Mouse (Mus musculus) embryo, embryonic 9.5 days (tissue): ENCODE results near the gene Slc7a7.
A peak's percentile ranks its signal among the peaks of the same experiment; 100 is the strongest.

Source experiments
- DNase-seq: peaks from one replicate; pipeline ENCODE4 v3.0.0-alpha.2; 2017; ENCODE audit errors: extremely low spot score

Gene Slc7a7

GRCm38 (mm10) chr14:54417623-54418081 is at the start of gene Slc7a7:
Gene Slc7a7, minus strand, starts transcription at chr14:54417780.
- DNase-seq, result peak; percentile 62

- DNase-seq, result peak; percentile 87
These were observed 46.9 kb upstream of the Slc7a7 start for GRCm38 (mm10) chr14:54464293-54465005.

- DNase-seq, result peak; percentile 91
These were observed 46.3 kb upstream of the Slc7a7 start, which contains the start of gene Lrp10 for GRCm38 (mm10) chr14:54463959-54464292. Gene Lrp10, plus strand, starts transcription at chr14:54464137.

- DNase-seq, result no peak
These were observed 45.8 kb upstream of the Slc7a7 start for GRCm38 (mm10) chr14:54463108-54463958.

- DNase-seq, result no peak
These were observed 44.6 kb upstream of the Slc7a7 start for GRCm38 (mm10) chr14:54462146-54462545.

GRCm38 (mm10) chr14:54457907-54458569 is 40.5 kb upstream of the Slc7a7 start:
- DNase-seq, result no peak

GRCm38 (mm10) chr14:54454669-54455528 is 37.3 kb upstream of the Slc7a7 start:
- no peak for DNase-seq

- DNase-seq, result no peak
These were observed 36.0 kb upstream of the Slc7a7 start for GRCm38 (mm10) chr14:54453566-54453965.

- no peak for DNase-seq
These were observed 27.9 kb upstream of the Slc7a7 start for GRCm38 (mm10) chr14:54445476-54445875.

GRCm38 (mm10) chr14:54443712-54444618 is 26.4 kb upstream of the Slc7a7 start:
- DNase-seq, result no peak

- DNase-seq, result no peak
These were observed 25.6 kb upstream of the Slc7a7 start for GRCm38 (mm10) chr14:54443196-54443595.

- DNase-seq, result no peak
These were observed 25.0 kb upstream of the Slc7a7 start for GRCm38 (mm10) chr14:54442548-54442947.

- DNase-seq, result no peak
These were observed 23.8 kb upstream of the Slc7a7 start for GRCm38 (mm10) chr14:54441365-54441764.

- DNase-seq, result no peak
These were observed 23.0 kb upstream of the Slc7a7 start for GRCm38 (mm10) chr14:54440538-54440937.

GRCm38 (mm10) chr14:54439610-54440009 is 22.0 kb upstream of the Slc7a7 start:
- no peak for DNase-seq

GRCm38 (mm10) chr14:54439155-54439554 is 21.6 kb upstream of the Slc7a7 start:
- DNase-seq, result no peak

- no peak for DNase-seq
These were observed 17.8 kb upstream of the Slc7a7 start for GRCm38 (mm10) chr14:54435194-54435918.

GRCm38 (mm10) chr14:54433941-54434531 is 16.5 kb upstream of the Slc7a7 start:
- DNase-seq, result no peak
